Mouse (Mus musculus): ENCODE measurements around the gene Phf2.

Gene Phf2

DNA sequence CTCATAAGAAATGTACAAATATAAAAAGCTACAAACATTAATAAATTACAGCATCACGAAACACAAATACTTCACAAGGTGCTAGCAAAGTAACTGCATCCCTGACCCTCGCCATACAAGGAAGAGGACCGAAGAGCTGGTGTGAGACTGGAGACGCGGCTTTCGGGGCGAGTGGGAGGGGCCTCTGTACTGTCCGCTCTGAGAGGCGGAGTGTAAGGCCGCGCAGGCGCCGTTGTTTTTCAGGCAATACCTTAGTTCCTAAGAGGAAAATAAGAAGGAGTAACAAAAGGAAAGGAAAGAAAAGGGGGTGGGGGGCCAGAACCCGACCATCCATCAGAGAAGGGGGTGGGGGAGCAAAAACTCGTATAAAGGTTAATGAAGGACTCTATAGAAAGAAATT lies 68.7 kb downstream of the Phf2 start:
- no peak for DNase-seq

DNA sequence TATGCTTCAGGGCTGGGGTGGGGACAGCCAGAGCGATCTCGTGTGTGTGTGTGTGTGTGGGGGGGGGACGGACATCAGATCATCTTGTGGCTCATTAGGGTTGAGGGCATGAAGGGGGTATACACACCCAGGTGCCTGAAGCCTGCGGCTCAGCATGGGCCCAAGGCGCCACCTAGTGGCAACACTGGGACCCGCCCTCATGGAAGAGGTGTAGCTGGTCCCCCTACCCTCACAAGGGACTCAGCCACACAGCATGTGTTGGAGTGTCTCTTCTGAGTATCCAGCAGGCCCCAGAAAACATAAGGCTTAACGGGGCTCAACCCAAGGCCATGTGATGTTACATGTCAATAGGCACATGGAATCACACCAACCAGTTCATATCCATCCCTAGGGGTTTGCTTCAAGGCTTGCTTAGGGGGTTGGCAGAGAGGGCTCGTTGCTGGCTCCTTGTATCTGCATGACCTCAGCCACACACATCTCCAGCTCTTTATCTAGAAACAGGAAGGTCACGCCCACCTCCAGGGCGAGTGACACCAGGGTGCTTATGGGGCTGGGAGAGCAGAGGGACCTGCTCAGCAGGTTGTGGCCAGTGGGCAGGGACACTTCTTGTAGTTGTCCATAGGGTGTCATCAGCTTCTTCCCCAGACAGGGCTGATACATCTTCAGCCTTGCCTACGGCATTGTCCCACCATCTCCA lies 69.9 kb downstream of the Phf2 start:
- DNase-seq, result peak; percentile 48

DNA sequence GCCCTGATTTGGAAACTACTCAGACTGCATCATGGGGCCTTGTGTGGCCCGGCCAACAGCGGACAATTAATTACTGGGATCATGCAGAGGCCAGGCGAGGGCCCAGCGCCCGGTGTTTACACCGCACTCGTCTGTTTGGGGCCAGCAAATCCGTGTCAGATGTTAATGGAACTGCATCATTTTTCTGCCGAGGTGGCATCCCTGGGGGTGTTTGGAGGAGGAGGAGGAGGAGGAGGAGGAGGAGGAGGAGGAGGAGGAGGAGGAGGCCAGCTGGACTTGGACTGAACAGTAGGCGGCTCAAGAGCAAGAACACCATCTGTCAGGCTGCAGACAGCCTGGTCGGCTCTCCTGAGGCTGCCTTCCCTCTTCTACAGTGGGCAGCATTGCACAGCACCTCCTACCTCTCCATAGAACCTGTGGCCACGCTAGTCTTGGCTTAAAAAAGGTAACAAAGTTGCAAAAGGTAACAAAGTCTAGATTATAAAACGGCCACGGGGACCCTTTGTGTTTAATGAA lies 72.6 kb downstream of the Phf2 start:
- DNase-seq, result peak; percentile 66

DNA sequence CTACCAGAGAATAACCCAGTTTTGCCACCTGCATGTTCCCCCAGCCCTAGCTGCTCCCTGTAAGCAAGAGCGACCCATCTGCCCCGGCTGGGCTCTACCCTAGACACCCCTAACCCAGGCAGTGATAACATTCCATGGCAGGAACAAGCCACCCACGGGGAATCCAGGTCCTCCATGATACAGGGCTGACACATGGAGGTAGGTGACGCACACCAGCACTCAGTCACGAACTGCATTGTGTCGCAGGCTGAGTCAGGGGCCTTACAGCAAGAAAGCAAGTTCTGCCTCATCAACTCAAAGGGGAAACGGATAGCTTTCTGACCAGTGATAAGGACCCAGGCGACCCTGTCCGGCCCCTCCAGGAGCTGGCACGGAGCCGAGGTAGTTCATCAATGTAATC lies 74.0 kb downstream of the Phf2 start:
- DNase-seq, result no peak

- DNase-seq, result no peak
These were observed 75.2 kb downstream of the Phf2 start for GRCm38 (mm10) chr13:48795711-48796110.

- no peak for DNase-seq
These were observed 86.2 kb downstream of the Phf2 start for GRCm38 (mm10) chr13:48784594-48785298.

DNA sequence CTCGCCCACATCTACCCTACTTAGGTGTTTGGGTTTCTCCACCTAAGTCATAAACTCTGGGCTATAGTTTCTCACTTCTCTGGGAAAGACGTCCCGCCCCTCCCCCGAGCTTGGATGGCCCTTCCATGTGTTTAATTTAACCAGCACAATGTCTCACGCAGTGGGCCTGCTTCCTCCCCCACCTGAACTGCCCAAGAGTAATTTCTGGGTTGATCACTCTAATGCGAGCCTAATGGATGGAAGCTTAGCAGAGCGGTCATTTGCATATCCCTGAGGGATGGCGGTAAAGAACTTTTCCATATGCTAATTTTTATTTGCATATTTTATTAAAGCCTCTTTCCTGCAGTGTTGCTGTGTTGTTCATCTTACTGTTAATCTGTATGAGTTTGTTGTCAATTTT lies 86.8 kb downstream of the Phf2 start:
- DNase-seq, result no peak

DNA sequence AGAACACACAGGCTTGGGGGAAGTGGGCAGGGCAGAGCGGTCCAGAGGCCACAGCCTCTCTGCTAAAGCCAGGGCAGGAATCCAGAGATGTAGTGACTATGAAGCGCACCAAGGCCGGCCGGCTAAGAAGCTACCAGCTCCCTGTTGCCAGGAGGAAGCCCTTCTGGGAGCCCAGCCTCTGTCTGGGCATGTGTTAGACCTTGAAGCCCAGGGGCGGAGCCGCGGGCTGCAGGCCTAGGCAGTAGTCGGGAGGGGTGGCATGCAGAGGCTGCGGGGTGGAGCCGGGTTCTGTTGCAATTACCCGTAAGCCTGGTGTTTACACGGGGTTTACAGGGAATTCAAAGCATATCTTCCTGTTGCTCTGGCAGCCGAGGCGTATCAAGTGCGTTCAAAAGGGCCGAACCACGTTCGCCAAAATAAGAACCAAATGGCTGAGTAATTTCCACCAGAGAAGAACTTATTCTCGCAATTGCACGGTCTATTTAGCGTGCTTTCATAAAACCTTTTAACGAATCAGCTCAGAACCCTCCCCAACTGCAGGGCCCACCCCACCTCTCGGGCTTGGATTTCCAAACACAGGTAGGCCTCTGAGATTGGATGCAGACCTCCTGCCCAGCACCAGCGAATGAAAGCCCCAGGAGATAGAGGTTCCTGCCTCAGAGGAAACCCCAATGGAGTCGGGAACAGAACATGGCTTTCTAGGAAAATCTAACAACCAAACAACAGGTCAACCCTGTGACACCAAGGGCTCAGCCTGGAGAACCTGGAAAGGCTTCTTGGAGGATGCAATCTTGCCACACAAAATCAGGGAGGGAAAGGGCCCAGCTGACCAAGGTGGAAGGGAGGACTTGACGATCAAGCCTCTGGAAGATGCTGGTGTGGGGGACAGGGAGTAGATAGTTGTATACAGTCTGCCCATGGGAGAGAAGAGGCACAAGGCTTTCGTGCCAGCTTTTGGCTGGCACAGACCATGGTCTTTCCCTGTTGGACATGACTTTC lies 87.9 kb downstream of the Phf2 start:
- DNase-seq, result no peak

GRCm38 (mm10) chr13:48780345-48781010 lies 90.4 kb downstream of the Phf2 start:
- DNase-seq, result no peak

DNA sequence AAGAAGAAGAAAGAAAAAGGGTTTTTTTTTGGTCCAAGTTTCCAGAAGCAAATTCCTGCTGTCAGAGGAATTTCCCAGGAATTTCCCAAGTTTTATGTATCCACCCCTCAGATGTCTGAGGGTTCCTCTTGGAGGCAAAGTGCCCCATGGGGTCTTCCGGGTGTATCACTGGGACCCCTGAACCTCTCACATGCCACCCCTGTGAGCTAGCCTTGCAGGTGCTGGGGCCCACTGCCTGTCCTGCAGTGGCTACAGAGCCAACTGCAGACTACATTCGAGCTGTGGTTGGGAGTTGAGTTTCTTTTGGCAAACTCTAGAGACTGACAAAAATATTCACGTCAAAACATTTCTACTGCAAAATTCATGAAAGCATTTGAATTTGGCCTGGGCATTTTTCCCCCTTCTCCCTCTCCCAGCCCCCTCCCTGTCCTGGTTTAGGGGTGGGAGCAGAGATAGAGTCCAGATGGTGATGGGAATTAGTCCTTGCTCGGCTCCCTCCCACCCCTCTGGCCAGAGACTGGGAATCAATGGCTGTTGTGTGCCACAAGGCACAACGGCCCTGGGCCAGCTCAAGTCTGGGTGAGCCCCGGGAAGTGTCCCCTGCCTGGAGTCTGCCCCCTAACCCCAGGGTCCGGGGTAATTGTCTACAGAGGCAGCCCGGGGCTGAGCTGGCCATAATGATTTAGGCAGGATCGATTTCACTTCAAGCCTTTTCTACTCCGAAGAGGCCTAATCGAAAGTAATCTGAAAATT lies 91.2 kb downstream of the Phf2 start:
- no peak for DNase-seq

GRCm38 (mm10) chr13:48778138-48778537 lies 92.8 kb downstream of the Phf2 start:
- DNase-seq, result no peak

DNA sequence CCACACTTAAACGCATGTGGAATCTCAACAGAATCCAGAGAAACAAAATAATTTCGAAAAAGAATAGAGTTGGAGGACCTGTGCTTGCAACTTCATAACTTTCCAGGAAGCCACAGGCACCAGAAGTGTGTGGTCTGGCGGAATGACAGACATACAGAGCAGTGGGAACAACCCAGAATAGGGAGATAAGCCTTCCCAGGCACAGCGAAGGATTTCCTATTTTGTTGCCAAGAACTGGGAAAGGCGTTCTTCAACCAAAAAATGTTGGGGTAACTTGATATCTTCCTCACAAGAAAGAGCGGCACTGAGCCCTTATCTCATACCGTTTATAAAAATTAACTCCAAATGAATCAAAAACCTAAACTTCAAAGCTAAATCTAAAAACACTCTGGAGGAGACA lies 96.4 kb downstream of the Phf2 start:
- DNase-seq, result no peak

GRCm38 (mm10) chr13:48768109-48768508 lies 102.8 kb downstream of the Phf2 start:
- DNase-seq, result no peak

DNA sequence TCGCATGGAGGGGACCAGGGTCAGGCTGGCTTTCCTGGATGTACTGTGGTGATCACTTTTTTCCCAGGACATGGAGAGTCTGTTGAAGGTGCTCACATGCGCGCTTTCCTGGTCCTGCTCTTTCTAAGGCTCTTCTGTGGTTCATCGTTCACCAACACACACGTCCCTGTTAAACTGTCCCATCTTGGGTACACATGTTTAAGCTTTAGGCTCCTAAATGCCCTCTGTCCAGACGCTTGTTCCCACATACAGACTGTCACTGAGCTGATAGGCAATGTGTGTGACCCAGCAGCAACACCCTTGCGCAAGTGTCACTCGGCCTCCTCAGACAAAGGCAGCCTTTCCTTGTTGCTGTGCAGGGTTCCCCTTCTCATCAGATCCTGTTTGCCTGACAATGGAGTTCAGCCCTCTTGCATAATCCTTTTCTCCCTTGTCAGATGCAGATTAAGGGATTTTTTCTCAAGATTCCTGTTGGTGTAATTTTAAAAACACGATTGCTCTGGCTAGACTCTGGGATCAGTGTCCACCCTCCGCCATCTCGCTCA lies 107.1 kb downstream of the Phf2 start:
- no peak for DNase-seq

- no peak for DNase-seq
These were observed 110.0 kb downstream of the Phf2 start for GRCm38 (mm10) chr13:48760855-48761436.

GRCm38 (mm10) chr13:48756769-48757168 lies 114.2 kb downstream of the Phf2 start:
- DNase-seq, result no peak
